Mouse (Mus musculus) forebrain, embryonic 14.5 days (tissue): ENCODE results near the gene Olfr1046. TPM values are rescaled to one million over a fixed set of nuclear protein-coding genes. Genes with fewer than 3 reads are reported as not detected.
"Not testable (repeated sequence)": the region's sequence is repeated elsewhere in the genome, so short reads cannot be mapped to it uniquely, and the experiment has no call there.

Source experiments
- ATAC-seq: fragments of 200-750 bp; cut with Nextera tagmentation; 2 replicates; pipeline ENCODE4 v1.8.0; 2017; ENCODE audit warnings: mild to moderate bottlenecking, moderate library complexity
- DNase-seq: peaks from one replicate; pipeline ENCODE4 v3.0.0-alpha.2; 2015; ENCODE audit warnings: low spot score
- H3K27ac ChIP-seq: fragments of 300-500 bp; sonication (generic); 2 replicates; pipeline ENCODE4 v1.5.1; 2014; ENCODE audit warnings: low read depth, mild to moderate bottlenecking, control low read depth, low read length, moderate library complexity
- H3K27me3 ChIP-seq: fragments of 300-500 bp; sonication (generic); replicated peaks from 2 replicates; pipeline ENCODE4 v1.6.1; 2014; ENCODE audit warnings: low read length, control low read depth, mixed read lengths; ENCODE audit not compliant: control insufficient read depth, insufficient read depth
- H3K36me3 ChIP-seq: fragments of 300-500 bp; sonication (generic); 2 replicates; pipeline ENCODE4 v1.6.1; 2014; ENCODE audit warnings: low read length, control low read depth; ENCODE audit not compliant: control insufficient read depth, insufficient read depth
- H3K4me1 ChIP-seq: fragments of 300-500 bp; sonication (generic); 2 replicates; pipeline ENCODE4 v1.6.1; 2014; ENCODE audit warnings: antibody characterized with exemption, low read length, control low read depth; ENCODE audit not compliant: control insufficient read depth, insufficient read depth
- H3K4me2 ChIP-seq: fragments of 300-500 bp; sonication (generic); 2 replicates; pipeline ENCODE4 v1.6.1; 2014; ENCODE audit warnings: mild to moderate bottlenecking, control low read depth, low read length
- H3K4me3 ChIP-seq: fragments of 300-500 bp; sonication (generic); 2 replicates; pipeline ENCODE4 v1.5.1; 2014; ENCODE audit warnings: low read depth, low read length, control low read depth
- H3K9ac ChIP-seq: fragments of 300-500 bp; sonication (generic); 2 replicates; pipeline ENCODE4 v1.6.1; 2014; ENCODE audit warnings: mild to moderate bottlenecking, low read length, control low read depth, moderate library complexity
- H3K9me3 ChIP-seq: fragments of 300-500 bp; sonication (generic); replicated peaks from 2 replicates; pipeline ENCODE4 v1.6.1; 2016; ENCODE audit warnings: low read length, control low read depth, mixed read lengths; ENCODE audit not compliant: control insufficient read depth
- WGBS: fragments of 180-500 bp; shearing (Covaris S2); extraction: QIAGEN DNeasy Blood & Tissue Kit; methylation state at CpG from one replicate; pipeline ENCODE4 v1.1.7; 2014; 5-methylcytosine and 5-hydroxymethylcytosine counted together
- polyA plus RNA-seq: library from polyadenylated mRNA; unstranded; fragments of >200 nt; fragmentation: Nextera tagmentation; extraction: Ambion mirVana; gene quantifications from 2 replicates; pipeline ENCODE4 v1.2.1, GENCODE M21; 2014

Gene Olfr1046
- polyA plus RNA-seq, 1 experiment from 2014 or later, result not detected

GRCm38 (mm10) chr2:86175422-86175821 is 43.7 kb downstream of the Olfr1046 start:
- not testable (repeated sequence) for H3K27ac ChIP-seq, H3K9me3 ChIP-seq, H3K4me3 ChIP-seq, ATAC-seq, H3K4me2 ChIP-seq, H3K4me1 ChIP-seq, H3K36me3 ChIP-seq, H3K27me3 ChIP-seq, DNase-seq, H3K9ac ChIP-seq
- 90% methylated on average over 7 of the region's 7 CpGs for WGBS

DNA sequence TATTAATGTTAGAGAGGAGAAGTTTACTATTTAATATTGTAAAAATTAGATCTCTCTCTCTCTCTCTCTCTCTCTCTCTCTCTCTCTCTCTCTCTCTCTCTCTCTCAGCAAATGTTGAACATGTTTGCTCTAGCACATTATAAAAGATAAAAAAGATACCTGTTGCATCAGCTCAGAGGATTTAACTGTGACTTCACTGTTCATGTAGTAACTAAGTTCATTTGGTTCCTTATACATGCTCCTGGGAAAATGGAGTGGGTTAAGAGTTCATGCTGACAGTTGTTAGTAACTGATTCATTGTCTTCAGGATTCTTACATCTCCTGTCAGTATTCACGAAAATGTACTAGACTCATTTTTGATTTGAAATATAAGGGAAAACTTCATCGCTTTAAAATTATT is 51.7 kb downstream of the Olfr1046 start, which contains the start of gene Olfr1043:
TSS of gene Olfr1043 (minus strand) at position 101 of the 400 bp plus-strand sequence.
- DNase-seq (no peak), ATAC-seq (no peak)
- H3K4me2 ChIP-seq, result no peak within 1 kb of the TSS
- H3K27ac ChIP-seq, result no peak within 1 kb of the TSS
- H3K9ac ChIP-seq, result no peak within 1 kb of the TSS
- H3K9me3 ChIP-seq, result no peaks in the 10 kb centered on the region
- no peaks in the 10 kb centered on the region for H3K27me3 ChIP-seq
- H3K4me1 ChIP-seq, result no peaks in the 10 kb centered on the region
- H3K36me3 ChIP-seq, result no peaks in the 10 kb centered on the region
- no peak within 1 kb of the TSS for H3K4me3 ChIP-seq
- WGBS, result 91% methylated on average over 2 of the region's 2 CpGs

Other genes with a start within 250 kb of the Olfr1046 start
- not detected in 2 replicates for gene Olfr1029, start 245.4 kb downstream of the Olfr1046 start, polyA plus RNA-seq
- gene Olfr1030, start 240.0 kb downstream of the Olfr1046 start, polyA plus RNA-seq, result not detected in 2 replicates
- not detected in 2 replicates for gene Olfr1031, start 229.0 kb downstream of the Olfr1046 start, polyA plus RNA-seq
- gene Olfr1032, start 213.8 kb downstream of the Olfr1046 start, polyA plus RNA-seq, result not detected in 2 replicates
- not detected in 2 replicates for gene Olfr1033, start 198.7 kb downstream of the Olfr1046 start, polyA plus RNA-seq
- gene Olfr1034, start 173.5 kb downstream of the Olfr1046 start, polyA plus RNA-seq, result not detected in 2 replicates
- not detected in 2 replicates for gene Olfr1036, start 145.3 kb downstream of the Olfr1046 start, polyA plus RNA-seq
- gene Olfr1037, start 131.9 kb downstream of the Olfr1046 start, polyA plus RNA-seq, result not detected in 2 replicates
- not detected in 2 replicates for gene Olfr1039, start 83.4 kb downstream of the Olfr1046 start, polyA plus RNA-seq
- not detected in 2 replicates for gene Olfr1040, start 72.6 kb downstream of the Olfr1046 start, polyA plus RNA-seq
- gene Olfr1042, start 57.5 kb downstream of the Olfr1046 start, polyA plus RNA-seq, result not detected in 2 replicates
- gene Olfr1043, start 51.8 kb downstream of the Olfr1046 start, polyA plus RNA-seq, result not detected in 2 replicates
- not detected in 2 replicates for gene Olfr1044, start 41.5 kb downstream of the Olfr1046 start, polyA plus RNA-seq
- not detected in 2 replicates for gene Olfr52, start 33.6 kb downstream of the Olfr1046 start, polyA plus RNA-seq
- not detected in 2 replicates for gene Olfr1045, start 16.3 kb downstream of the Olfr1046 start, polyA plus RNA-seq
- gene Olfr1047, start 12.1 kb upstream of the Olfr1046 start, polyA plus RNA-seq, result not detected in 2 replicates
- gene Olfr1048, start 21.0 kb upstream of the Olfr1046 start, polyA plus RNA-seq, result not detected in 2 replicates
- gene Olfr1049, start 39.0 kb upstream of the Olfr1046 start, polyA plus RNA-seq, result not detected in 2 replicates
- not detected in 2 replicates for gene Olfr1051, start 59.8 kb upstream of the Olfr1046 start, polyA plus RNA-seq
- gene Olfr1052, start 73.1 kb upstream of the Olfr1046 start, polyA plus RNA-seq, result not detected in 2 replicates
- gene Olfr1053, start 96.0 kb upstream of the Olfr1046 start, polyA plus RNA-seq, result not detected in 2 replicates
- gene Olfr1054, start 116.1 kb upstream of the Olfr1046 start, polyA plus RNA-seq, result not detected in 2 replicates
- not detected in 2 replicates for gene Olfr1055, start 131.0 kb upstream of the Olfr1046 start, polyA plus RNA-seq
- not detected in 2 replicates for gene Olfr1056, start 143.2 kb upstream of the Olfr1046 start, polyA plus RNA-seq
- gene Olfr1057, start 159.1 kb upstream of the Olfr1046 start, polyA plus RNA-seq, result not detected in 2 replicates
- not detected in 2 replicates for gene Olfr1058, start 169.2 kb upstream of the Olfr1046 start, polyA plus RNA-seq
- gene Olfr1061, start 194.7 kb upstream of the Olfr1046 start, polyA plus RNA-seq, result not detected in 2 replicates
- gene Olfr1062, start 207.4 kb upstream of the Olfr1046 start, polyA plus RNA-seq, result not detected in 2 replicates
- gene Olfr1065, start 231.3 kb upstream of the Olfr1046 start, polyA plus RNA-seq, result not detected in 2 replicates
- gene Olfr1066, start 237.0 kb upstream of the Olfr1046 start, polyA plus RNA-seq, result not detected in 2 replicates